Mouse (Mus musculus) urinary bladder, postnatal 10 days (tissue): Measurements from ENCODE around the gene Uvrag.
A peak's percentile ranks its signal among the peaks of the same experiment; 100 is the strongest.

Experiments used
- DNase-seq: peaks from one replicate; pipeline ENCODE4 v3.0.0; 2022; ENCODE audit warnings: low spot score

The Uvrag gene

DNA sequence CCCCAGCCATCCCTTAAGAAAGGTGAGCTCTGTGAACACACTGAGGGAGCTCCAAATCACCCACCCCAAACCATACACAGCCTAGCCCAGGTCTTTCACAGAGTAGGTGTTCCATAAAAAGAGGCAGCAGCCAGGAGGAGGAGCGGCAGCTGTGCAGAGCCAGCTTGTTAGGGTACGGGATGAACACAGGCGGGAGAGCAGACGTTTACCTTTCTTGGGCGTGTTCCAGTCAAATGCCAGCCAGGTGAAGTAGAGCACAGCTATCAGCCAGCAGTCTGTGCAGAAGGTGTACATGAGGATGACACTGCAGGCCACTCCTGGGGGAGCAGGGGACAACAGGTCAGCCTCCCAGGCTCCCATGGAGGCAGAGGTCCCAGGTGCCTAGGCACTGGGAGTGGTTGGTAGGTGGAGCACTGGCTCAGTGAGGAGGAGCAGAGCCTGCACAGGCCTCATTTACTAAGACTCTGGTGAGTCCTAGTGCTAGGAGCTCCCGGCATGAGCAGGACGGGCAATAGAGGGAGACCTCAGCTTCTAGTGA lies 24.0 kb upstream of the Uvrag start:
- DNase-seq: no peak

DNA sequence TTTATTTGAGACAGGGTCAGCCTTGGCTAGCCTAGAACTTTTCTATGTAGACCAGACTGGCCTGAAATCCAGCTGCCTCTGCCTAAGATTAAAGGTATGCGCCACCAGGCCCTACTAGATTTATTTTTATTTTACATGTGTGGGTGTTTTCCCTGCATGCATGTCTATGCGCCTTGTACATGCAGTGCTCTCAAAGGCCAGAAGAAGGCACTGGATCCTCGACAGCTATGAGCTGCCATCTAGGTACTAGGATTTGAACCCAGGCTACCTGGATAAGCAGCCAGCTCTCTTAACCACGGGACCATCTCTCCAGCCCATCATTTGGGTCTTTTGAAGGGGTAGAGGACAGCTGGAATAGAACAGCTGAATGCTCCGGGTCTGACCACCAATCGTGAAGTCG lies 21.5 kb upstream of the Uvrag start:
- no peak for DNase-seq

DNA sequence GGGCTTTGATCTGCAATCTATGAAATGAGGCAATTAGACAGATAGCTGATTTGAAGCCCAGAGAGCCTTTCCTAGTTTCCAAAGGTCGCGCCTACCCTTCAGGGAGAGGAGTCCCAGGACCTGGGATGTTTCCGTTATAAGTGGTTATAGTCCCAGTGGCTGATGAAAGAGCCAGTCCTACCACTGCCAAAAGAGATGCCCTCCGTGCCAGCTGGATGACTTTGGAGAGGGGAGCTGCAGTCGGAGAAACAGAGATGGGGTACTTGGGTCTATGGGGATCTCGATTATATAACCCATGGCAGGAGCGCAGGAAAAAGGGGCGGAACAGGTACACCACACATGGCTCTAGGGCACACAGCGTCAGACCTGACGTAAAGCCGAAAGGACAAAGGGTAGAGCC lies 21.0 kb upstream of the Uvrag start:
- no peak for DNase-seq

DNA sequence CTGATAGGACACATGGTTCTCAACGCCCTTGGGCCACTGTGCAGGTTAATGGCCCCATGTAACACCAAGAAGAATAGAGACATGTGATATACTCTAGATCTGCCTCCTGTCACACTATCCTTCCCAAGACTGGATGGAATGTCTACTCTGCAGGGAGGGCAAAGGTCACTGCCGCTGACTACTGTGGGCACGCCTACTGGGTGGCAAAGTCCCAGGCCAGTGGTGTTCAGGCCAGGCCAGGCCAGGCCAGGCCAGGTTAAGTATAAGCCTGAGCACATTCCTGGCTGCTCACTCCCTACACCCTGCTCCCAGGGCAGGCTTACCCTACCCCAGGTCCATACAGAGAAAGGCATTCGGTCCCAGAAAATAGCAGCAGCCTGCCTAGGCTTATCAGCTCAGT lies 20.6 kb upstream of the Uvrag start:
- DNase-seq: no peak

DNA sequence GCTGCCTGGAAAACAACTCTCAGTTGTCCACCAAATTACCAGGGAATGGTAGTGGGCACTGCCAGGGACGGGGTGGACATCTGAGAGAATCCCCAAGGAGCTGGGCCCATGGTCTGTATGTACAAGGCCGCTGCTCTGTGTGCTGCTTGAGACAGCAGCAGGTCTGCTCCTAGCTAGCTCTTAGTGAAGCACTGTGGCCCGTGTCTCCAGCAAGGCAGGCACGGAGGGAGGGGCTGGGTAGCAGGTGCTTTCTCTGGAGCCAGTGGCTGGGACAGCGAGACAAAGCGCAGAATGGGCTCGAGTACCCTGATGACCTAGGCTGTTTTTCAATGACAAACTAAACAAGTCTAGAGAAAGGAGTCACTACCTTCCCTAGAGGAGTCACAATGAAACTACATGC lies 20.1 kb upstream of the Uvrag start:
- no peak for DNase-seq

- DNase-seq: no peak
Observed at GRCm38 (mm10) chr7:99159446-99159845, 18.5 kb upstream of the Uvrag start.

GRCm38 (mm10) chr7:99158904-99159303 lies 18.0 kb upstream of the Uvrag start:
- no peak for DNase-seq

GRCm38 (mm10) chr7:99158011-99158410 lies 17.1 kb upstream of the Uvrag start:
- no peak for DNase-seq

- no peak for DNase-seq
Observed at GRCm38 (mm10) chr7:99156737-99157136, 15.8 kb upstream of the Uvrag start.

DNA sequence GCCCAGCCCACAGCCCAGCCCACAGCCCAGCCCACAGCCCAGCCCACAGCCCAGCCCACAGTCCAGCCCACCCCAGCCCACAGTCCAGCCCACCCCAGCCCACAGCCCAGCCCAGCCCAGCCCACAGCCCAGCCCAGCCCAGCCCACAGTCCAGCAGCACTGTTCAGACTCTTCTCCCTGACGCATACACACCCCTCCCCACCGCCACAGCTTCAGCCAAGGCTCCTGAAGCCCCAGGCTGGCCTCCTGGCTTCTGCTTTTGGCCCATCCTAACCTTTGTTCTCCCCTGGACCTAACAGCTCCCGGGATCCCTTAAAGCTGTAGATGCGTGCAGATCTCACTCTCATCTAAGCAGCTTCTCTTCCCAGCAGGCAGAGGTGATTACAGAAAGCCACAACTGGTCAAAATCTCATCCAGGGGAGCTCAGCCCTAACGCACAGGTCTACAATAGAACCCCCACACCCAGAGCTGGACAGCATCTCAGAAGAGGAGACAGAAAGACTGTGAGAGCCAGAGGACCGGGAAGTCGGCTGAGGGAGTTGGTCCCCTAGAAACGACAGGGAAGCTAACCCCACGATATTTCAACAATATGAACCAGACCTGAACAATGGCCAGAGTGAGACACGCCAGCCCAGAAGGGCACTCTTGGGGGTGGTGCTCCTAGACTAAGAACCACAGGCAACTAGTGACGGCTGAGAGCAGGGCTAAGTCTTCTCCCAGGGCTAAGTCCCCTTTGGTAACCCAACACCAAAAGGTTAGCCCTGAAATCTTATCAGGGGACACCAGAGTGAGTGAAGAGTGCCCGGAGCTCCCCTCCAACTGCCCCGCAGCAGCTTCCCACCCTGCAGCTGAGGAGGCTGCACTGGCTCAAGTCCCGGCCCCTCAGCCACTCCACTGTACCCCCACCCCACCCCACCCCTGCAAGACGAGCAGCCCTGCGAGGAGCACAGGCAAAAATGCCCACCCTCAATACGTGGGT lies 14.7 kb upstream of the Uvrag start:
- no peak for DNase-seq

DNA sequence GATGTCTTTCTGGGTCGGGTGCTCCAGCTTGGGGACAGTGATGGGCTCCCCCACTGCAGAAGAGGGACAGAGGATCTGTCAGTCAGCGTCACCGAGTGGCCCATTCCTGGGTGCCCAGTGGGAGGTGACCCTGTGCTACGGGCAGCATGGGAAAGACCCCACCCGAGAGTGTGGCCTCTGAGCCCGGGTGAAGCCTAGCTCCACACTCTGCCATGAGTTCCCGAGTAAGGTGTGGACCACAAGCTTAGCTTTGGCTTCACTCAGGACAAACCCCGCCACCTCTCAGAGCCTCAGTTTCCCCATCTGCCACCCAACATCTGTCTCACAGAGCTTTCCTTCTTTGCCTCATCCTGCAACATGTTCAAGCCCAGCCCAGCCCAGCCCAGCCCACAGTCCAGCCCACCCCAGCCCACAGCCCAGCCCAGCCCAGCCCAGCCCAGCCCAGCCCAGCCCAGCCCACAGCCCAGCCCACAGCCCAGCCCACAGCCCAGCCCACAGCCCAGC lies 13.8 kb upstream of the Uvrag start:
- DNase-seq: no peak

DNA sequence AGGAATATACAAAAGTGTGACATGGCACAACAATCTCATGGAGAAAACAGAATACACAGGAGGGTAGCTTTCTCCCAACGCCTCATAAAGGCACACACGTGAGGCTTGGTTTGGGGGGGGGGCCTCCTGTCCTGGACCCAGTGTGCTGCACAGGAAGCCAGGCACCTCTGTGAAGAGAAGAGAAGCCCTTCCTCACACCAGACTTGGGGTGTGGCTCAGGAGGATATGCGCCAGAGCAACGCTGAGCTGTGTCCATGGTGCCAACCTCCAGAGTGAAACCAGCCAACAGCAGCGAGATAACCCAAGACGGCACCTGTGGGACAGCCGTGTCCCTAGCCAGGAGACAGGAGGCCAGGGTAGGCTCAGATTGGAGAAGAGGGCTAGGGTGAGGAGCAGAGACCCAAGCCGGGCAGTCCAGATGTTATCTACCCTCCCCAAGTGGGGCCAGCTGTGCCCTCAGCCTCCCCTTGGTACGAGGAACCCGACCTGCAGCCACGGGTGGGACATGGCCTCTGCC lies 12.8 kb upstream of the Uvrag start:
- no peak for DNase-seq

DNA sequence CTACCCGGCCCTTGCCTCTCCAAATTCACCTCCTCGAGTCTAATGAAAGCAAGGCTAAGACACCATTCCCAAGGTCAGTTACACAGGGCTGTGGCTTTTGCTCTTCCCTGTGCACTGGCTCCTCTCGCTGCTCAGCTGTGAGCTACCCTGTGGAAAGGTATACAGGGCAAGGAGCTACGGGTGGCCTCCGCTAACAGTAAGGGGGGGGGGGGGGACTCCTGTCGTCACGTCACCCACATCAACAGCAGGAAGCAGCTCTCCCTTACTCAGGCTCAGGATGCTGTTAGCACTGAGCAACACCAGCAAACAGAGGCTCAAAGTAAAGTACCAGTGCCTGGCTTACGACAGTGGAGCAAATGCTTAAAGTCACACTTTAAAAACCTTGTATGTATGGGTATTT lies 11.8 kb upstream of the Uvrag start:
- DNase-seq: no peak

DNA sequence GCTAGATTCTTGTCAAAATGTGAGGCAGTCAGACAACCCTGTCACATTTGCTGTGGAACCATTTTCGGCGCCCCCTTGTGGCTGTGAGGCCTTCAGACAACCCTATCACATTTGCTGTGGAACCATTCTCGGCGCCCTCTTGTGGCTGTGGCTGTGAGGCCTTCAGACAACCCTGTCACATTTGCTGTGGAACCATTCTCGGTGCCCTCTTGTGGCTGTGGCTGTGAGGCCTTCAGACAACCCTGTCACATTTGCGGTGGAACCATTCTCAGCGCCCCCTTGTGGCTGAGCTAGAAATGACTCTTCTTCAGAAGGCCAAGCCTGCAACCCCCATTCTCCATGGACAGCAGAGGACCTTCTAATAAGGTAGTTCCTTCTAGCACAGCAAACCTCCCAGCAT lies 10.4 kb upstream of the Uvrag start:
- DNase-seq: peak; percentile 88

DNA sequence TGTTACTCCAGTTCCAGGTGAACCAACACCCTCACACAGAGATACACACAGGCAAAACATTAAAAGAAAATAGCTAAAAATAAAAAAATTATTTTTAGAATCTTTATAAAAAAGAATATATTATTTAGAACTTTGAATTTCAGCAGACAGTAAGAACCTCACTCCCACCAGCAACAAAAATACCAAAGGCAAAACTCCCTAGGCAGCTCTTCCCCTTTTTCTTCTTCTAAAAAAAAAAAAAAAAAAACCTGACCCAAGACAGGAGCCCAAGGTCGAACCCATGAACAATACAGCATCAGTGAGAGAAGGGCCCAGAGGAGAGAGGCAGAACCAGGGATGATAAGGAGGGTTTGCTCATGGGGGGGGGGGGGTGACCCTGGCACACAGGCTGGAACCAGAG lies 8.1 kb upstream of the Uvrag start:
- DNase-seq: no peak

- no peak for DNase-seq
Observed at GRCm38 (mm10) chr7:99147494-99147893, 6.6 kb upstream of the Uvrag start.

DNA sequence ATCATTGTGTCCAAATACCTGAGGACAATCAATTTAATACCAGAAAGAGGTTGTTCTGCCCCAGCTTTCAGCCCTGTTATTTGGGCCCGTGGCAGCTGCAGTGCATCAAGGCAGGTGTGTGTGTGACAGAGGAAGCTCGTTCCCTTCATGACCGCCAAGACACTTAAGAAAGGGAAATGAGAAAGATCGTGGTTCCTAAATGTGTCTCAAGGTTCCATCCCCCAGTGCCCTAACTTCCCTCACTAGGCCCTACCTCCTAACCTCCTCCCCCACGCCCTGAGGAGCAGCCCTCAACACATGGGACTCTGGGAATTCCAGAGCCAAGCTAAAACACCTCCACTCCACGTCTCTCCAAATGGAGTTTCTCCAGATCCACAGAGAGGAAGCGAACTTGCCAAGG lies 6.0 kb upstream of the Uvrag start:
- DNase-seq: no peak

DNA sequence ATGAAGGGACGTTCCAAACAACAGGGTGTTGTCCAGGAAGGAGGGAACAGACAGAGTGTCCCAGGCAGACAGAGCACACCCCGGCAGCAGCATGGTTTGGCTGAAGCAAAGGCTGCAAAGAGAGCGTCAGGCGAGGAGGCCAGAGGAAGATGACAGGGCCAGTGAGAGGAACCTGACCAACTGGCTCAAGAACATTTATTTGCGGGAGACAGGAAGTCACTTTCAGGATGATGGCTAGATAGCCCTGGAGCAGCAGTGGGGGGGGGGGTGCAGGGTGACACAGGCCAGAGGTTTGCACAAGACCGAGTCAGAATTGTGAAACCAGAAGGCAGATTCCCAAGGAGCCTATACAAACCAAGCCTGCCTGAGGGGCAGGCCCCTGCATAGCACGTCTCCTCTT lies 5.1 kb upstream of the Uvrag start:
- DNase-seq: no peak

DNA sequence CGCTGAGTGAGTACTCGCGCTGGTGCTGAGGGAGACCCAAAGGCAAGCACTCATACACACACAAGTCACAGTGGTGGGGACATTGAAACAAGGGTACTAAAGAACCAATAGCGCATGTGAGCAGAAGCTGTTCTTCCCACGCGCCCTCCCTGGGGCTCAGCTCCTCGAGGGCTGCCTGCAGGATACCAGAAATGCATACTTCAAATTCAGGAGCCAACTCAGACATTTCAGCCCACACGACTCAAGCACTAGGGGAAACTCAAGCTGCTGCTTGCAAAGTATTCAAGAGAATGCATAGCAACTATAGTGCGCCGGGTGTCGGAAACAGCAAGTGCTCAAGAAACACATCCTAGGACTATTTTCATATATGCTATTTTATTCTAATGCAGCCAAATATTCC lies 3.7 kb upstream of the Uvrag start:
- DNase-seq: no peak

DNA sequence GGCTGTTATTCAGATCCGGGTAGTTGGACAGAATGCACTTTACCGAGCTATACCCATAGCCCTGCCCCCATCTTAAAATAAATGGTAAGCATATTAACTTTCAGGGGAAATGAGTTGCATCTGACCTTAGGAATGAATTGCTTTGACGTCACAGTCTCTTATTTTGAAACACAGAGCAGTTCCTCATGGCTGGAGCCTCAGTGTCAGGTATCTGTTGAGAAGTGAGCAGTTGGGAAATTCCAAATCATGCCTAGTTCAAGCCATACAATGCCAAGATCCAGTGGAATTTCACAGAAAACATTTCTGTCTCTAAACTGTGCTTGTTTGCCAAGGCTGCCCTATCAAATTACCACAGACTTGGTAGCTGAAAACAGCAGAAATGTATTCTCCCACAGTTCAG lies 2.3 kb upstream of the Uvrag start:
- DNase-seq: no peak

DNA sequence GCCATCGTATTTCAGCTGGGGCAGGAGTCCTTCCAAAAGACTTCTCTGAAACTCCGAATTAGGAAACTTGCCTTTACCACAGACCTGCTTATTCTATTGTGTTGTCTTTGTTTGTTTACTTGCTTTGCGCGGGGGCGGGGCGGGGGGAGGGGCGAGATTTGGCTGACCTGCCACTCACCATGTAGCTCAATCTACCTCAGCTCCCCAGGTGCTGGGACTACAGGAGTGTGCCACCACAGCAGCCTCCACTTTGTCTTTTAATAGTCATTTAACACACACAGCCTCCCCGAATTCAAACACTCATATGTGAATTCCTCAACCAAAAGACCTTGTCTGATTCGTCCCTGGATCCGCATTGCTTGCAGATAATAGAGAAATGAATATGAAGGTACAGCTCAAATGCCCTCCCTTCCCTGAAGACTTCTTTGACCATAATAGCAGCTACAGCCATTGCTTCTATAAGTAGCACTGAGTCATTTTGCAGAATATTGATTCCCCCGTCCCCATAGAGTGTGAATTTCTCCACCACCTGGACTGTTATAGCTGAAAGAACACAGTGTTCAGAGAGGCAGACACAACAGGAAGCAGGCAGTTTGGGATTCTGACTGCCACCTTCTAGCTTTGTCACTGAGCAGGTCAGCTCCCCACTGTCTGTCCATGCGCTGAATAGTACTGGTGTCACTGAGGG lies 1.1 kb upstream of the Uvrag start:
- no peak for DNase-seq

DNA sequence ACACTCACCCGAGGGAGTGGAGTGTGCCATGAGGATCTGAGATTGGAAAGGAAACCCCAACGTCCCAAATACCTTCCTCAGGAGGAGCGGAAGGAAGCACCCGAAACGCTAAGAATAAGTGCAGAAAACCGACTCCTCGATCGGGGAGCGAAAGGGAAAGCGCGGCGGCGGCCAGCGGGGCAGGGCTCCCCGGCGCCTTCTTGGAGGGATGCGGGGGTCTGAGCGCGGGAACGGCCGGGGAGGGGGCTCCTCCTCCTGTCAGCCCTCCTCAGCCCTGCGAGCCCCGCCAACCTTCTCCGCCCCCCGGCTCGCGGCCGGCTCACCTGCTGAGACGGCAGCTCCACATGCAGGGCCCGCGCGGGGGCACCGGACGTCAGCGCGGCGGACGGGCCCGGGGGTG lies 430 bp downstream of the Uvrag start:
- no peak for DNase-seq
